Mouse (Mus musculus) liver, embryonic 14.5 days (tissue): ENCODE data around the gene Map4k1. TPM values are rescaled to one million over a fixed set of nuclear protein-coding genes. Genes with fewer than 3 reads are reported as not detected.

Experiments used
- ATAC-seq: fragments of 200-750 bp; cut with Nextera tagmentation; 2 replicates; pipeline ENCODE4 v1.8.0; 2017; ENCODE audit warnings: moderate number of reproducible peaks, mild to moderate bottlenecking, moderate library complexity; ENCODE audit not compliant: insufficient read depth
- DNase-seq, 3 experiments: peaks; one replicate each; pipeline ENCODE4 v3.0.0-alpha.2; 2012 to 2013; ENCODE audit warnings: low read depth in 3 of 3, low spot score in 3 of 3
- H3K27ac ChIP-seq: fragments of 300-500 bp; sonication (generic); 2 replicates; pipeline ENCODE4 v1.5.1; 2014; ENCODE audit warnings: moderate library complexity, mild to moderate bottlenecking, control low read depth, inconsistent platforms
- H3K27me3 ChIP-seq: fragments of 300-500 bp; sonication (generic); 2 replicates; pipeline ENCODE4 v1.6.1; 2014; ENCODE audit warnings: mild to moderate bottlenecking, low read length, moderate library complexity; ENCODE audit not compliant: control insufficient read depth, insufficient read depth
- H3K36me3 ChIP-seq: fragments of 300-500 bp; sonication (generic); replicated peaks from 2 replicates; pipeline ENCODE4 v1.6.1; 2014; ENCODE audit warnings: low read depth; ENCODE audit not compliant: control insufficient read depth, insufficient read depth
- H3K4me1 ChIP-seq, 2 experiments: fragments of 200-500 bp in 1 of 2; fragments of 300-500 bp in 1 of 2; sonication (generic) in 1 of 2; replicated peaks; 2 replicates each; pipeline ENCODE4 v1.6.1; 2012 to 2014; ENCODE audit warnings: antibody characterized with exemption in 1 of 2, inconsistent platforms in 1 of 2, low read length in 1 of 2; ENCODE audit not compliant: control insufficient read depth in 2 of 2, insufficient read depth in 2 of 2
- H3K4me2 ChIP-seq: fragments of 300-500 bp; sonication (generic); 2 replicates; pipeline ENCODE4 v1.6.1; 2014; ENCODE audit warnings: low read depth, mild to moderate bottlenecking, control low read depth, moderate library complexity
- H3K4me3 ChIP-seq, 2 experiments: fragments of 200-500 bp in 1 of 2; fragments of 300-500 bp in 1 of 2; sonication (generic) in 1 of 2; 2 replicates each; pipeline ENCODE4 v1.5.1; 2012 to 2014; ENCODE audit warnings: low read depth in 2 of 2, low read length in 2 of 2, mild to moderate bottlenecking in 2 of 2, control low read depth in 1 of 2, inconsistent platforms in 1 of 2, moderate library complexity in 1 of 2; ENCODE audit not compliant: insufficient read depth in 1 of 2
- H3K9ac ChIP-seq: fragments of 300-500 bp; sonication (generic); replicated peaks from 2 replicates; pipeline ENCODE4 v1.6.1; 2014; ENCODE audit warnings: mild to moderate bottlenecking, control low read depth, moderate library complexity
- H3K9me3 ChIP-seq: fragments of 300-500 bp; sonication (generic); 2 replicates; pipeline ENCODE4 v1.6.1; 2016; ENCODE audit warnings: low read length, mixed read lengths; ENCODE audit not compliant: control insufficient read depth
- CTCF ChIP-seq: IDR thresholded peaks from 2 replicates; pipeline ENCODE4 v1.5.1; 2016; ENCODE audit warnings: antibody characterized with exemption, low read depth, control low read depth
- EP300 ChIP-seq: IDR thresholded peaks from 2 replicates; pipeline ENCODE4 v1.6.1; 2016; ENCODE audit warnings: antibody characterized with exemption, low read depth
- whole genome bisulfite sequencing: fragments of 180-500 bp; shearing (Covaris S2); extraction: QIAGEN DNeasy Blood & Tissue Kit; methylation state at CpG from one replicate; pipeline ENCODE4 v1.1.7; 2014; ENCODE audit not compliant: insufficient replicate concordance; 5-methylcytosine and 5-hydroxymethylcytosine counted together
- polyA plus RNA-seq, 2 experiments: library from polyadenylated mRNA; depleted of rRNA in 1 of 2; stranded (reverse) in 1 of 2; unstranded in 1 of 2; fragments of >200 nt; fragmentation: Nextera tagmentation in 1 of 2; extraction: Ambion mirVana in 1 of 2; gene quantifications; 2 replicates each; pipeline versions ENCODE4 v1.2.1 to v1.2.3; 2012 to 2014

Map4k1 gene
- polyA plus RNA-seq, 2 experiments = 16.7 to 24.9 TPM

DNA sequence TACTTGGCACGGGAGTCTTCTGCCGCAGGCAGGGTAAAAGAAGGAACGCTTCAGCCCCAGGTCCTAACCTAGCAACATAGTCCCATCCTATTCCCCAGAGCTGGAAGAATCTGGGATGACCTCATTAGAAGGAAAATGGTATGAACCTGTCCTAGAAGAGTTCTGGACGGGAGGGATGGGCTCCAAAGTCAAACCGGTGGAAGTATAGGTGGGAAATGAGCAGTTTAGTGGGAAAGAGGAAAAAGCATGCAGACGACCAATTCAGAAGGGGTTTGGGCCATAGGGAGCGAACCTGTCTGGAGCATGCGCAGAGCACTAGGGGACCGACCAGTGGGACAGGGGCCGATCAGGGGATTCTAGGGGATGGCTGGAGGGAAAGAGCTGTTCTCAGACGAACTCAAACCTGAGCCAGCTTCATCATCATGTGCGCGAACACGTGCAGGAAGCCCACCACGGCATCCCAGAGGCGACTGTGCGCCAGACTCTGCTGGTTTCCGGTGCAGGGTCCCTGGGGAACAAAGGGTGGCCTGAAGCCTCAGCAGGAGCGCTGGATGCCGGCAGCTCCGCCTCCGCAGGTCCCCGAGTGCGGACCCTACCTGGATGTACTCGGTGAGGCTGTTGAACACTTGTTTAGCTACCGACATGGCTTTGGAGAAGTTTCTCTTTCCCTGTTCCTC, 58.3 kb downstream of the Map4k1 start:
- Histone ChIP-seq H3K36me3 (no peaks in the 10 kb centered on the region), H3K4me1 (peaks cover 3 to 8% of the 10 kb centered on the region in 2 experiments), H3K9ac (peak overlapping the region; percentile 62), H3K4me3 (peak overlapping the region; percentile 54 to 76), H3K9me3 (no peaks in the 10 kb centered on the region), H3K4me2 (peak overlapping the region; percentile 79), H3K27ac (no peak overlapping the region), H3K27me3 (no peaks in the 10 kb centered on the region)
- 2% methylated on average over 26 of the region's 26 CpGs for WGBS
- DNase-seq = no peak
- peak; percentile 55 for ATAC-seq
- TF ChIP-seq EP300 (no peak), CTCF (no peak)

GRCm38 (mm10) chr7:29041194-29041593, 59.3 kb downstream of the Map4k1 start:
- Histone ChIP-seq H3K4me3 (no peak overlapping the region), H3K4me1 (peaks cover 3 to 8% of the 10 kb centered on the region in 2 experiments), H3K27ac (no peak overlapping the region), H3K27me3 (no peaks in the 10 kb centered on the region), H3K4me2 (no peak overlapping the region), H3K9ac (no peak overlapping the region), H3K36me3 (no peaks in the 10 kb centered on the region), H3K9me3 (no peaks in the 10 kb centered on the region)
- DNase-seq (no peak), ATAC-seq (no peak)
- TF ChIP-seq CTCF (peak; percentile 60), EP300 (no peak)
- 77% methylated on average over 5 of the region's 5 CpGs for WGBS

DNA sequence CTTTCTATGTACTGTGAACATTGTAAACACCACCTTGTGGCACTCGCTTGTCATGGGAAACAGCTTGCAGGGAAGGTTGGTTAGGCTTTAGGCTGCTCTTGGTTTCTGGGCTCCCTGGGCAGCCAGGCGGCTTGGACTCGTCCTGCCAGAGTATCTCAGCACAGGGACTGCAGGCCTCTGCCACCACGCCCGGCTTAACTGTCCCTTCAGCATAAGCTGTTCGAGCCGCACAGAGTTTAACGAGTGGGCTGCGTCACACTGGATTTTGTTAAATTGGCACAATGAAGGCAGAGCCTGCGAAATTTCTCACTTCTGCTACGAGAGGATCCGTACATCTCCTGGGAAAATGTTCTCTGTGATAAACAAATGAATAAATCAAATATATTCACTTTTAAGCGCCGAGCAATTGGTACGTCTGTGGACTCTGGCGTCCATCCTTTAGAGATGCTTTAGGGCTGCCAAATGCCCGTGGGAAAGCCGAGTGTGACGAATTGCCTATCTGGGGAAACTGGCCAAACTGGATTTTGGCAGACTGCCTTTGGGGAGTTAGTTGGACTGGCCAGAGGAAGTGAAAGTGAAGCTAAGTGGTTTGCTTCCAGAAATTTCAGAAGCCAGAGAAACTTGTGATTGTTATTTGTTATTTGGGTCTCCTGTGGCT, 61.3 kb downstream of the Map4k1 start:
- TF ChIP-seq CTCF (no peak), EP300 (no peak)
- Histone ChIP-seq H3K9ac (no peak overlapping the region), H3K4me3 (no peak overlapping the region), H3K4me2 (no peak overlapping the region), H3K27ac (no peak overlapping the region), H3K27me3 (no peaks in the 10 kb centered on the region), H3K36me3 (no peaks in the 10 kb centered on the region), H3K4me1 (peaks cover 3 to 8% of the 10 kb centered on the region in 2 experiments), H3K9me3 (no peaks in the 10 kb centered on the region)
- 71% methylated on average over 19 of the region's 19 CpGs for WGBS
- DNase-seq = no peak
- ATAC-seq = no peak

GRCm38 (mm10) chr7:29043674-29044057, 61.8 kb downstream of the Map4k1 start:
- no peak overlapping the region for H3K9ac ChIP-seq
- H3K4me3 ChIP-seq = no peak overlapping the region
- H3K4me1 ChIP-seq = peaks cover 3 to 8% of the 10 kb centered on the region in 2 experiments
- H3K27me3 ChIP-seq = no peaks in the 10 kb centered on the region
- no peak for TF ChIP-seq EP300
- TF ChIP-seq CTCF = no peak
- H3K4me2 ChIP-seq = no peak overlapping the region
- H3K9me3 ChIP-seq = no peaks in the 10 kb centered on the region
- no peak overlapping the region for H3K27ac ChIP-seq
- WGBS = 51% methylated on average over 11 of the region's 11 CpGs
- ATAC-seq = no peak
- H3K36me3 ChIP-seq = no peaks in the 10 kb centered on the region
- no peak for DNase-seq

DNA sequence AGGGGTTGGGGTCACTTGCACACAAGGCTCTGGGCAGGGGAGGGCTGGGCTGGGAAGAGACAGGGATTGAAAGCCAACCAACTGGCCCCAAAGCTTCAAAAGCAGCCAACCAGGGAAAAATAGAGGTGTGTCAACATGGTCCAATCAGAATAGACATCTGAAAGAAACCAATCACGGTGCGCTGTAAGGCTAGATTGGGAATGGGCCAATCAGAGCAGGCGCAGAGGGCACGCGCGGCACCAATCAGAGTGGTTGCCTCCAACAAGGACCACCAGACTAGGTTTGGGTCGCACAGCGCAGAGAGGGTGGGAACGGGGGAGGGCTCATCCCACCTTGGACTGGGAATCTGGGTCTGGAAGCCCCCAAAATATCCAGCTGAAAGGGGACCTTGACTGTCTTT, 62.5 kb downstream of the Map4k1 start:
- H3K36me3 ChIP-seq = no peaks in the 10 kb centered on the region
- ATAC-seq = no peak
- H3K4me2 ChIP-seq = no peak overlapping the region
- WGBS = 63% methylated on average over 9 of the region's 9 CpGs
- TF ChIP-seq EP300 (no peak), CTCF (no peak)
- H3K4me1 ChIP-seq = peaks cover 3 to 8% of the 10 kb centered on the region in 2 experiments
- H3K9me3 ChIP-seq = no peaks in the 10 kb centered on the region
- no peak overlapping the region for H3K9ac ChIP-seq
- no peak overlapping the region for H3K27ac ChIP-seq
- DNase-seq = no peak
- H3K27me3 ChIP-seq = no peaks in the 10 kb centered on the region
- H3K4me3 ChIP-seq = no peak overlapping the region
